Mouse (Mus musculus) myocyte (in vitro differentiated cells): ENCODE results near the gene Gm10645.

Source experiments
- CEBPB ChIP-seq: IDR thresholded peaks from 2 replicates; pipeline ENCODE4 v1.6.1; 2011; ENCODE audit warnings: mild to moderate bottlenecking, moderate library complexity; ENCODE audit not compliant: poor library complexity, insufficient read depth, severe bottlenecking
- E2F4 ChIP-seq: IDR thresholded peaks from one replicate; pipeline ENCODE4 v1.6.1; 2011; ENCODE audit warnings: mild to moderate bottlenecking, control low read depth, moderate library complexity; ENCODE audit not compliant: insufficient read depth
- MYOD1 ChIP-seq, 3 experiments: IDR thresholded peaks; one replicate each; pipeline ENCODE4 v1.6.1; 2011; ENCODE audit warnings: control low read depth in 2 of 3, low read depth in 2 of 3, mild to moderate bottlenecking in 2 of 3, moderate library complexity in 1 of 3; ENCODE audit not compliant: insufficient read length in 2 of 3, control insufficient read depth in 1 of 3
- MYOG ChIP-seq, 3 experiments: IDR thresholded peaks; one replicate each; pipeline ENCODE4 v1.6.1; 2011; ENCODE audit warnings: control low read depth in 2 of 3, low read depth in 2 of 3, mild to moderate bottlenecking in 2 of 3; ENCODE audit not compliant: insufficient read length in 2 of 3, control insufficient read depth in 1 of 3, insufficient read depth in 1 of 3
- POLR2A ChIP-seq: IDR thresholded peaks from one replicate; pipeline ENCODE4 v1.6.1; 2011; ENCODE audit warnings: low read depth, mild to moderate bottlenecking, control low read depth, moderate library complexity; ENCODE audit not compliant: insufficient read length
- POLR2AphosphoS2 ChIP-seq: IDR thresholded peaks from one replicate; pipeline ENCODE4 v1.6.1; 2011; ENCODE audit warnings: low read depth, control low read depth; ENCODE audit not compliant: insufficient read length
- REST ChIP-seq: IDR thresholded peaks from one replicate; pipeline ENCODE4 v1.6.1; 2011; ENCODE audit warnings: mild to moderate bottlenecking, control low read depth, moderate library complexity; ENCODE audit not compliant: insufficient read depth, insufficient read length
- TCF12 ChIP-seq: IDR thresholded peaks from one replicate; pipeline ENCODE4 v1.6.1; 2011; ENCODE audit warnings: mild to moderate bottlenecking, control low read depth; ENCODE audit not compliant: poor library complexity, insufficient read depth, severe bottlenecking
- USF1 ChIP-seq: IDR thresholded peaks from one replicate; pipeline ENCODE4 v1.6.1; 2011; ENCODE audit warnings: low read depth, mild to moderate bottlenecking, control low read depth, moderate library complexity

- TF ChIP-seq USF1 (no peak), POLR2A (no peak), POLR2AphosphoS2 (no peak), TCF12 (no peak), MYOD1 (IDR thresholded peaks at IDR 0.05; ENCODE audit: control insufficient read depth in 1 of 3, insufficient read length in 2 of 3, low read depth in 2 of 3) (no peak), CEBPB (no peak), MYOG (IDR thresholded peaks at IDR 0.05; ENCODE audit: control insufficient read depth in 1 of 3, insufficient read depth in 1 of 3, insufficient read length in 2 of 3, low read depth in 2 of 3) (no peak), E2F4 (no peak), REST (no peak)
These were observed 10.9 kb downstream of the Gm10645 start for GRCm38 (mm10) chr8:83155110-83155509.
